Mouse (Mus musculus) cortical plate, adult 2 months (tissue): Measurements from ENCODE around the gene Upk2.

Experiments
- CTCF ChIP-seq: fragments of 200-500 bp; IDR thresholded peaks from 2 replicates; pipeline ENCODE4 v1.5.1; 2011; ENCODE audit warnings: mild to moderate bottlenecking, control low read depth, low read length; ENCODE audit not compliant: insufficient read depth; ENCODE audit errors: extremely low read depth
- POLR2A ChIP-seq: fragments of 200-500 bp; IDR thresholded peaks from 2 replicates; pipeline ENCODE4 v1.6.1; 2011; ENCODE audit warnings: mild to moderate bottlenecking, low read length, control low read depth; ENCODE audit not compliant: insufficient read depth; ENCODE audit errors: extremely low read depth

GRCm38 (mm10) chr9:44494863-44495809 lies 40.4 kb upstream of the Upk2 start:
- TF ChIP-seq POLR2A (no peak), CTCF (no peak)
